Mouse (Mus musculus): ENCODE data around the gene Zfp87. TPM values are rescaled to one million over a fixed set of nuclear protein-coding genes. Genes with fewer than 3 reads are reported as not detected.
A peak's percentile ranks its signal among the peaks of the same experiment; 100 is the strongest.

Zfp87 gene
- polyA plus RNA-seq (2015; fragmentation: Nextera tagmentation; extraction: Ambion mirVana) = 6.3 and 7.8 TPM in 2 replicates

- Histone ChIP-seq H3K27me3 (ENCODE audit: control insufficient read depth, insufficient read depth, low read depth, low read length) (no peaks in the 10 kb centered on the region), H3K27ac (ENCODE audit: low read length) (peak within 1 kb of the TSS; percentile 76), H3K4me1 (ENCODE audit: control insufficient read depth, low read depth, low read length) (peaks cover 6% of the 10 kb centered on the region), H3K9ac (ENCODE audit: low read depth, low read length) (peak within 1 kb of the TSS; percentile 77), H3K36me3 (ENCODE audit: control insufficient read depth, insufficient read depth) (no peaks in the 10 kb centered on the region), H3K4me2 (ENCODE audit: low read depth, low read length) (peak within 1 kb of the TSS; percentile 87), H3K4me3 (ENCODE audit: low read depth, low read length) (peak within 1 kb of the TSS; percentile 90), H3K9me3 (replicated peaks; ENCODE audit: control insufficient read depth, low read length) (no peaks in the 10 kb centered on the region)
- peak; percentile 97 for ATAC-seq (ENCODE audit: low read depth)
- under 1% methylated on average over 27 of the region's 27 CpGs for WGBS (ENCODE audit: insufficient replicate concordance)
These were observed at the start of gene Zfp87, which contains the start of gene Gm26965 for GRCm38 (mm10) chr13:67525753-67526410. Zfp87 (minus strand) TSS chr13:67526177. Gm26965 (minus strand) TSS chr13:67526151.

GRCm38 (mm10) chr13:67572591-67573189 is 46.7 kb upstream of the Zfp87 start:
- 52% methylated on average over 5 of the region's 5 CpGs for WGBS (ENCODE audit: insufficient replicate concordance)
- no peak overlapping the region for H3K4me3 ChIP-seq (ENCODE audit: low read depth, low read length)
- no peaks in the 10 kb centered on the region for H3K9me3 ChIP-seq (replicated peaks; ENCODE audit: control insufficient read depth, low read length)
- H3K4me1 ChIP-seq (ENCODE audit: control insufficient read depth, low read depth, low read length) = no peaks in the 10 kb centered on the region
- no peaks in the 10 kb centered on the region for H3K36me3 ChIP-seq (ENCODE audit: control insufficient read depth, insufficient read depth)
- no peak overlapping the region for H3K27ac ChIP-seq (ENCODE audit: low read length)
- H3K4me2 ChIP-seq (ENCODE audit: low read depth, low read length) = no peak overlapping the region
- ATAC-seq (ENCODE audit: low read depth) = no peak
- no peaks in the 10 kb centered on the region for H3K27me3 ChIP-seq (ENCODE audit: control insufficient read depth, insufficient read depth, low read depth, low read length)
- no peak overlapping the region for H3K9ac ChIP-seq (ENCODE audit: low read depth, low read length)

GRCm38 (mm10) chr13:67553730-67554129 is 27.8 kb upstream of the Zfp87 start, which contains the start of gene Zfp748:
Zfp748 (minus strand) TSS chr13:67553830.
- H3K4me3 ChIP-seq (ENCODE audit: low read depth, low read length) = peak within 1 kb of the TSS; percentile 85
- H3K36me3 ChIP-seq (ENCODE audit: control insufficient read depth, insufficient read depth) = no peaks in the 10 kb centered on the region
- no peaks in the 10 kb centered on the region for H3K9me3 ChIP-seq (replicated peaks; ENCODE audit: control insufficient read depth, low read length)
- peak within 1 kb of the TSS; percentile 83 for H3K27ac ChIP-seq (ENCODE audit: low read length)
- H3K4me2 ChIP-seq (ENCODE audit: low read depth, low read length) = peak within 1 kb of the TSS; percentile 70
- peaks cover 7% of the 10 kb centered on the region for H3K4me1 ChIP-seq (ENCODE audit: control insufficient read depth, low read depth, low read length)
- WGBS (ENCODE audit: insufficient replicate concordance) = 71% methylated on average over 4 of the region's 4 CpGs
- ATAC-seq (ENCODE audit: low read depth) = no peak
- H3K9ac ChIP-seq (ENCODE audit: low read depth, low read length) = peak within 1 kb of the TSS; percentile 84
- H3K27me3 ChIP-seq (ENCODE audit: control insufficient read depth, insufficient read depth, low read depth, low read length) = no peaks in the 10 kb centered on the region

GRCm38 (mm10) chr13:67552505-67553346 is 26.7 kb upstream of the Zfp87 start:
- Histone ChIP-seq H3K27ac (ENCODE audit: low read length) (peak overlapping the region; percentile 83), H3K9ac (ENCODE audit: low read depth, low read length) (peak overlapping the region; percentile 84), H3K4me2 (ENCODE audit: low read depth, low read length) (peak overlapping the region; percentile 70), H3K4me1 (ENCODE audit: control insufficient read depth, low read depth, low read length) (peaks cover 7% of the 10 kb centered on the region), H3K27me3 (ENCODE audit: control insufficient read depth, insufficient read depth, low read depth, low read length) (no peaks in the 10 kb centered on the region), H3K36me3 (ENCODE audit: control insufficient read depth, insufficient read depth) (no peaks in the 10 kb centered on the region), H3K9me3 (replicated peaks; ENCODE audit: control insufficient read depth, low read length) (no peaks in the 10 kb centered on the region), H3K4me3 (ENCODE audit: low read depth, low read length) (peak overlapping the region; percentile 85)
- ATAC-seq (ENCODE audit: low read depth) = peak; percentile 96
- 1% methylated on average over 44 of the region's 44 CpGs for WGBS (ENCODE audit: insufficient replicate concordance)

- Histone ChIP-seq H3K27ac (ENCODE audit: low read length) (no peak overlapping the region), H3K27me3 (ENCODE audit: control insufficient read depth, insufficient read depth, low read depth, low read length) (no peaks in the 10 kb centered on the region), H3K4me2 (ENCODE audit: low read depth, low read length) (no peak overlapping the region), H3K4me1 (ENCODE audit: control insufficient read depth, low read depth, low read length) (no peaks in the 10 kb centered on the region), H3K9me3 (replicated peaks; ENCODE audit: control insufficient read depth, low read length) (no peaks in the 10 kb centered on the region; the same call in 1 of the 2 replicates), H3K36me3 (ENCODE audit: control insufficient read depth, insufficient read depth) (peaks cover 29% of the 10 kb centered on the region), H3K4me3 (ENCODE audit: low read depth, low read length) (no peak overlapping the region), H3K9ac (ENCODE audit: low read depth, low read length) (no peak overlapping the region)
- WGBS (ENCODE audit: insufficient replicate concordance) = 74% methylated on average over 1 of the region's 1 CpGs
- ATAC-seq (ENCODE audit: low read depth) = no peak
These were observed 20.0 kb upstream of the Zfp87 start for GRCm38 (mm10) chr13:67545941-67546340.

GRCm38 (mm10) chr13:67527049-67527730 is 1.2 kb upstream of the Zfp87 start:
- Histone ChIP-seq H3K9ac (ENCODE audit: low read depth, low read length) (no peak overlapping the region), H3K9me3 (replicated peaks; ENCODE audit: control insufficient read depth, low read length) (no peaks in the 10 kb centered on the region), H3K27ac (ENCODE audit: low read length) (no peak overlapping the region), H3K4me3 (ENCODE audit: low read depth, low read length) (no peak overlapping the region), H3K4me2 (ENCODE audit: low read depth, low read length) (no peak overlapping the region), H3K4me1 (ENCODE audit: control insufficient read depth, low read depth, low read length) (peaks cover 6% of the 10 kb centered on the region), H3K36me3 (ENCODE audit: control insufficient read depth, insufficient read depth) (no peaks in the 10 kb centered on the region), H3K27me3 (ENCODE audit: control insufficient read depth, insufficient read depth, low read depth, low read length) (no peaks in the 10 kb centered on the region)
- 60% methylated on average over 3 of the region's 3 CpGs for WGBS (ENCODE audit: insufficient replicate concordance)
- no peak for ATAC-seq (ENCODE audit: low read depth)

- H3K36me3 ChIP-seq (ENCODE audit: control insufficient read depth, insufficient read depth) = no peaks in the 10 kb centered on the region
These were observed 25.1 kb downstream of the Zfp87 start for GRCm38 (mm10) chr13:67500908-67501307.

GRCm38 (mm10) chr13:67500084-67500719 is 25.8 kb downstream of the Zfp87 start, which contains the start of gene Zfp58:
Zfp58 (minus strand) TSS chr13:67500555.
- H3K9ac ChIP-seq (ENCODE audit: low read depth, low read length) = peak within 1 kb of the TSS; percentile 69
- H3K9me3 ChIP-seq (replicated peaks; ENCODE audit: control insufficient read depth, low read length) = no peaks in the 10 kb centered on the region
- peak; percentile 86 for ATAC-seq (ENCODE audit: low read depth)
- peak within 1 kb of the TSS; percentile 79 for H3K4me3 ChIP-seq (ENCODE audit: low read depth, low read length)
- no peaks in the 10 kb centered on the region for H3K36me3 ChIP-seq (ENCODE audit: control insufficient read depth, insufficient read depth)
- H3K27me3 ChIP-seq (ENCODE audit: control insufficient read depth, insufficient read depth, low read depth, low read length) = no peaks in the 10 kb centered on the region
- WGBS (ENCODE audit: insufficient replicate concordance) = under 1% methylated on average over 22 of the region's 22 CpGs
- peak within 1 kb of the TSS; percentile 57 for H3K27ac ChIP-seq (ENCODE audit: low read length)
- peak within 1 kb of the TSS; percentile 84 for H3K4me2 ChIP-seq (ENCODE audit: low read depth, low read length)
- peaks cover 9% of the 10 kb centered on the region; the same call in 1 of the 2 replicates for H3K4me1 ChIP-seq (ENCODE audit: control insufficient read depth, low read depth, low read length)

More at GRCm38 (mm10) chr13:67500908-67501307, 25.1 kb downstream of the Zfp87 start:
- no peak for ATAC-seq (ENCODE audit: low read depth)
- Histone ChIP-seq H3K9me3 (replicated peaks; ENCODE audit: control insufficient read depth, low read length) (no peaks in the 10 kb centered on the region), H3K9ac (ENCODE audit: low read depth, low read length) (no peak overlapping the region), H3K4me3 (ENCODE audit: low read depth, low read length) (no peak overlapping the region; the same call in 1 of the 2 replicates), H3K4me2 (ENCODE audit: low read depth, low read length) (no peak overlapping the region), H3K27ac (ENCODE audit: low read length) (no peak overlapping the region), H3K27me3 (ENCODE audit: control insufficient read depth, insufficient read depth, low read depth, low read length) (no peaks in the 10 kb centered on the region), H3K4me1 (ENCODE audit: control insufficient read depth, low read depth, low read length) (peaks cover 9% of the 10 kb centered on the region; the same call in 1 of the 2 replicates)
- 73% methylated on average over 1 of the region's 1 CpGs for WGBS (ENCODE audit: insufficient replicate concordance)

Data from liver, embryonic 16.5 days (tissue).